Mouse (Mus musculus) myocyte (in vitro differentiated cells): ENCODE measurements around the gene P4ha3. TPM values are rescaled to one million over a fixed set of nuclear protein-coding genes. Genes with fewer than 3 reads are reported as not detected.

Experiments
- H3K27me3 ChIP-seq: one replicate; pipeline ENCODE4 v1.6.1; 2011; ENCODE audit not compliant: control insufficient read depth, insufficient read depth, insufficient read length
- H3K36me3 ChIP-seq: one replicate; pipeline ENCODE4 v1.6.1; 2011; ENCODE audit not compliant: control insufficient read depth, insufficient read depth
- H3K4me2 ChIP-seq: one replicate; pipeline ENCODE4 v1.6.1; 2011; ENCODE audit warnings: low read depth, control low read depth
- H3K4me3 ChIP-seq: one replicate; pipeline ENCODE4 v1.5.1; 2011; ENCODE audit warnings: mild to moderate bottlenecking, control low read depth, moderate library complexity
- H3K79me2 ChIP-seq: one replicate; pipeline ENCODE4 v1.6.1; 2011; ENCODE audit not compliant: control insufficient read depth, insufficient read depth
- H3ac ChIP-seq: one replicate; pipeline ENCODE4 v1.6.1; 2011; ENCODE audit not compliant: control insufficient read depth, insufficient read length
- CEBPB ChIP-seq: IDR thresholded peaks from 2 replicates; pipeline ENCODE4 v1.6.1; 2011; ENCODE audit warnings: mild to moderate bottlenecking, moderate library complexity; ENCODE audit not compliant: poor library complexity, insufficient read depth, severe bottlenecking
- E2F4 ChIP-seq: IDR thresholded peaks from one replicate; pipeline ENCODE4 v1.6.1; 2011; ENCODE audit warnings: mild to moderate bottlenecking, control low read depth, moderate library complexity; ENCODE audit not compliant: insufficient read depth
- MAX ChIP-seq: IDR thresholded peaks from one replicate; pipeline ENCODE4 v1.6.1; 2011; ENCODE audit warnings: low read depth, mild to moderate bottlenecking, control low read depth
- MYOD1 ChIP-seq, 3 experiments: IDR thresholded peaks; one replicate each; pipeline ENCODE4 v1.6.1; 2011; ENCODE audit warnings: control low read depth in 2 of 3, low read depth in 2 of 3, mild to moderate bottlenecking in 2 of 3, moderate library complexity in 1 of 3; ENCODE audit not compliant: insufficient read length in 2 of 3, control insufficient read depth in 1 of 3
- MYOG ChIP-seq, 3 experiments: IDR thresholded peaks; one replicate each; pipeline ENCODE4 v1.6.1; 2011; ENCODE audit warnings: control low read depth in 2 of 3, low read depth in 2 of 3, mild to moderate bottlenecking in 2 of 3; ENCODE audit not compliant: insufficient read length in 2 of 3, control insufficient read depth in 1 of 3, insufficient read depth in 1 of 3
- POLR2A ChIP-seq: IDR thresholded peaks from one replicate; pipeline ENCODE4 v1.6.1; 2011; ENCODE audit warnings: low read depth, mild to moderate bottlenecking, control low read depth, moderate library complexity; ENCODE audit not compliant: insufficient read length
- POLR2AphosphoS2 ChIP-seq: IDR thresholded peaks from one replicate; pipeline ENCODE4 v1.6.1; 2011; ENCODE audit warnings: low read depth, control low read depth; ENCODE audit not compliant: insufficient read length
- REST ChIP-seq: IDR thresholded peaks from one replicate; pipeline ENCODE4 v1.6.1; 2011; ENCODE audit warnings: mild to moderate bottlenecking, control low read depth, moderate library complexity; ENCODE audit not compliant: insufficient read depth, insufficient read length
- SRF ChIP-seq: IDR thresholded peaks from one replicate; pipeline ENCODE4 v1.6.1; 2011; ENCODE audit warnings: low read depth; ENCODE audit not compliant: control insufficient read depth, insufficient read length
- TCF12 ChIP-seq: IDR thresholded peaks from one replicate; pipeline ENCODE4 v1.6.1; 2011; ENCODE audit warnings: mild to moderate bottlenecking, control low read depth; ENCODE audit not compliant: poor library complexity, insufficient read depth, severe bottlenecking
- TCF3 ChIP-seq: IDR thresholded peaks from one replicate; pipeline ENCODE4 v1.6.1; 2011; ENCODE audit warnings: low read depth, control low read depth; ENCODE audit not compliant: insufficient read length
- USF1 ChIP-seq: IDR thresholded peaks from one replicate; pipeline ENCODE4 v1.6.1; 2011; ENCODE audit warnings: low read depth, mild to moderate bottlenecking, control low read depth, moderate library complexity
- polyA plus RNA-seq: library from polyadenylated mRNA; unstranded; fragments of >200 nt; fragmentation: generic; extraction: Trizol; gene quantifications from one replicate; pipeline ENCODE4 v1.2.1, GENCODE M21; 2012; ENCODE audit warnings: missing spikeins

P4ha3 gene
- polyA plus RNA-seq, 1 experiment, result 2.9 TPM

- no peaks in the 10 kb centered on the region for H3K27me3 ChIP-seq
- H3ac ChIP-seq, result no peak overlapping the region
- H3K4me3 ChIP-seq, result no peak overlapping the region
- TF ChIP-seq E2F4, result no peak
- TF ChIP-seq TCF12, result no peak
- no peak for TF ChIP-seq MAX
- no peaks in the 10 kb centered on the region for H3K79me2 ChIP-seq
- H3K4me2 ChIP-seq, result no peak overlapping the region
- H3K36me3 ChIP-seq, result no peaks in the 10 kb centered on the region
These were observed 20.6 kb downstream of the P4ha3 start for GRCm38 (mm10) chr7:100305894-100306293.

GRCm38 (mm10) chr7:100307872-100308653, 22.7 kb downstream of the P4ha3 start:
- H3K79me2 ChIP-seq, result no peaks in the 10 kb centered on the region
- no peak overlapping the region for H3ac ChIP-seq
- TF ChIP-seq USF1 (no peak), SRF (no peak), POLR2AphosphoS2 (no peak), REST (no peak), POLR2A (no peak), TCF12 (no peak), TCF3 (no peak), MYOG (IDR thresholded peaks at IDR 0.05; ENCODE audit: control insufficient read depth in 1 of 3, insufficient read depth in 1 of 3, insufficient read length in 2 of 3, low read depth in 2 of 3) (no peak), E2F4 (no peak), MAX (no peak), MYOD1 (IDR thresholded peaks at IDR 0.05; ENCODE audit: control insufficient read depth in 1 of 3, insufficient read length in 2 of 3, low read depth in 2 of 3) (no peak), CEBPB (no peak)
- no peaks in the 10 kb centered on the region for H3K36me3 ChIP-seq
- no peaks in the 10 kb centered on the region for H3K27me3 ChIP-seq
- H3K4me3 ChIP-seq, result no peak overlapping the region
- no peak overlapping the region for H3K4me2 ChIP-seq

GRCm38 (mm10) chr7:100309216-100309615, 23.9 kb downstream of the P4ha3 start:
- TF ChIP-seq POLR2AphosphoS2 (no peak), CEBPB (no peak), TCF12 (no peak), TCF3 (no peak), MAX (no peak), USF1 (no peak), POLR2A (no peak), MYOD1 (IDR thresholded peaks at IDR 0.05; ENCODE audit: control insufficient read depth in 1 of 3, insufficient read length in 2 of 3, low read depth in 2 of 3) (no peak), REST (no peak), SRF (no peak), E2F4 (no peak), MYOG (IDR thresholded peaks at IDR 0.05; ENCODE audit: control insufficient read depth in 1 of 3, insufficient read depth in 1 of 3, insufficient read length in 2 of 3, low read depth in 2 of 3) (no peak)
- Histone ChIP-seq H3K27me3 (no peaks in the 10 kb centered on the region), H3K4me3 (no peak overlapping the region), H3ac (no peak overlapping the region), H3K36me3 (no peaks in the 10 kb centered on the region), H3K79me2 (no peaks in the 10 kb centered on the region), H3K4me2 (no peak overlapping the region)

GRCm38 (mm10) chr7:100309679-100310078, 24.4 kb downstream of the P4ha3 start:
- Histone ChIP-seq H3K36me3 (no peaks in the 10 kb centered on the region), H3K79me2 (no peaks in the 10 kb centered on the region), H3K4me3 (no peak overlapping the region), H3ac (no peak overlapping the region), H3K4me2 (no peak overlapping the region), H3K27me3 (no peaks in the 10 kb centered on the region)
- TF ChIP-seq MAX, result no peak
- TF ChIP-seq MYOD1 (IDR thresholded peaks at IDR 0.05; ENCODE audit: control insufficient read depth in 1 of 3, insufficient read length in 2 of 3, low read depth in 2 of 3), result no peak
- no peak for TF ChIP-seq SRF
- TF ChIP-seq TCF3, result no peak
- TF ChIP-seq REST, result no peak
- no peak for TF ChIP-seq MYOG (IDR thresholded peaks at IDR 0.05; ENCODE audit: control insufficient read depth in 1 of 3, insufficient read depth in 1 of 3, insufficient read length in 2 of 3, low read depth in 2 of 3)
- TF ChIP-seq POLR2A, result no peak
- no peak for TF ChIP-seq USF1
- no peak for TF ChIP-seq CEBPB
- TF ChIP-seq POLR2AphosphoS2, result no peak
- no peak for TF ChIP-seq TCF12
- no peak for TF ChIP-seq E2F4

GRCm38 (mm10) chr7:100310290-100310689, 25.0 kb downstream of the P4ha3 start:
- Histone ChIP-seq H3K4me2 (no peak overlapping the region), H3K27me3 (no peaks in the 10 kb centered on the region), H3K36me3 (no peaks in the 10 kb centered on the region), H3ac (no peak overlapping the region), H3K4me3 (no peak overlapping the region), H3K79me2 (no peaks in the 10 kb centered on the region)
- TF ChIP-seq POLR2AphosphoS2, result no peak
